Mouse (Mus musculus) megakaryocyte, embryonic 14.5 days (primary cell): ENCODE data around the gene Pamr1. TPM values are rescaled to one million over a fixed set of nuclear protein-coding genes. Genes with fewer than 3 reads are reported as not detected.

ENCODE experiments used
- H3K27me3 ChIP-seq: replicated peaks from 2 replicates; pipeline ENCODE3; 2012; ENCODE audit warnings: inconsistent platforms
- H3K36me3 ChIP-seq: replicated peaks from 2 replicates; pipeline ENCODE3; 2012; ENCODE audit warnings: low read length, inconsistent platforms, mixed read lengths
- H3K4me1 ChIP-seq: 2 replicates; pipeline ENCODE4 v1.6.1; 2012; ENCODE audit warnings: inconsistent platforms
- H3K4me3 ChIP-seq: replicated peaks from 2 replicates; pipeline ENCODE3; 2012; ENCODE audit warnings: moderate library complexity, mild to moderate bottlenecking, inconsistent platforms
- H3K9me3 ChIP-seq: 2 replicates; pipeline ENCODE4 v1.6.1; 2012; ENCODE audit warnings: inconsistent platforms
- FLI1 ChIP-seq: IDR thresholded peaks from 2 replicates; pipeline ENCODE4 v1.6.1; 2012; ENCODE audit warnings: low read length, inconsistent platforms, mixed read lengths
- GATA1 ChIP-seq: IDR thresholded peaks from 3 replicates; pipeline ENCODE4 v1.6.1; 2012; ENCODE audit warnings: mixed read lengths, low read length, inconsistent platforms, borderline replicate concordance
- polyA plus RNA-seq: library from polyadenylated mRNA; stranded (reverse); fragments of >175 nt; gene quantifications from 2 replicates; pipeline ENCODE4 v1.2.3, GENCODE M21; 2012; ENCODE audit warnings: low replicate concordance; ENCODE audit not compliant: insufficient read depth

The Pamr1 gene
- polyA plus RNA-seq, 1 experiment, result not detected

- H3K4me3 ChIP-seq, result no peak overlapping the region
- no peaks in the 10 kb centered on the region for H3K4me1 ChIP-seq
- H3K36me3 ChIP-seq, result no peaks in the 10 kb centered on the region
- H3K27me3 ChIP-seq, result peaks cover 23% of the 10 kb centered on the region
- TF ChIP-seq GATA1 (no peak), FLI1 (no peak)
- 0 out of 2 replicates have a peak, but pooled peaks cover 2% of the 10 kb centered on the region for H3K9me3 ChIP-seq
These were observed 84.2 kb downstream of the Pamr1 start for GRCm38 (mm10) chr2:102634010-102634409.

- TF ChIP-seq FLI1, result no peak
- peaks cover 24% of the 10 kb centered on the region for H3K27me3 ChIP-seq
- no peaks in the 10 kb centered on the region for H3K9me3 ChIP-seq
- H3K4me1 ChIP-seq, result no peaks in the 10 kb centered on the region
- H3K4me3 ChIP-seq, result no peak overlapping the region
- H3K36me3 ChIP-seq, result no peaks in the 10 kb centered on the region
These were observed 85.8 kb downstream of the Pamr1 start for GRCm38 (mm10) chr2:102635523-102636060.

- Histone ChIP-seq H3K4me3 (no peak overlapping the region), H3K4me1 (no peaks in the 10 kb centered on the region), H3K36me3 (no peaks in the 10 kb centered on the region), H3K27me3 (peaks cover 25% of the 10 kb centered on the region), H3K9me3 (no peaks in the 10 kb centered on the region)
- no peak for TF ChIP-seq GATA1
- TF ChIP-seq FLI1, result no peak
These were observed 86.3 kb downstream of the Pamr1 start for GRCm38 (mm10) chr2:102636116-102636600.

GRCm38 (mm10) chr2:102638140-102638539 is 88.3 kb downstream of the Pamr1 start:
- Histone ChIP-seq H3K27me3 (peaks cover 31% of the 10 kb centered on the region), H3K9me3 (peaks cover 6% of the 10 kb centered on the region; the same call in 1 of the 2 replicates), H3K4me1 (peaks cover 4% of the 10 kb centered on the region; the same call in 1 of the 2 replicates), H3K36me3 (no peaks in the 10 kb centered on the region), H3K4me3 (no peak overlapping the region)
- TF ChIP-seq FLI1 (no peak), GATA1 (no peak)

- no peak for TF ChIP-seq GATA1
- no peak for TF ChIP-seq FLI1
- Histone ChIP-seq H3K4me1 (peaks cover 4% of the 10 kb centered on the region; the same call in 1 of the 2 replicates), H3K9me3 (peaks cover 6% of the 10 kb centered on the region; the same call in 1 of the 2 replicates), H3K36me3 (no peaks in the 10 kb centered on the region), H3K4me3 (no peak overlapping the region), H3K27me3 (peaks cover 31% of the 10 kb centered on the region)
These were observed 88.9 kb downstream of the Pamr1 start for GRCm38 (mm10) chr2:102638690-102639089.

GRCm38 (mm10) chr2:102648845-102649500 is 99.2 kb downstream of the Pamr1 start:
- H3K36me3 ChIP-seq, result no peaks in the 10 kb centered on the region
- no peak overlapping the region for H3K4me3 ChIP-seq
- no peaks in the 10 kb centered on the region for H3K9me3 ChIP-seq
- TF ChIP-seq GATA1, result no peak
- no peak for TF ChIP-seq FLI1
- peaks cover 17% of the 10 kb centered on the region for H3K27me3 ChIP-seq
- H3K4me1 ChIP-seq, result no peaks in the 10 kb centered on the region

- Histone ChIP-seq H3K9me3 (no peaks in the 10 kb centered on the region), H3K27me3 (peaks cover 18% of the 10 kb centered on the region), H3K4me3 (no peak overlapping the region), H3K36me3 (no peaks in the 10 kb centered on the region), H3K4me1 (no peaks in the 10 kb centered on the region)
- TF ChIP-seq FLI1 (no peak), GATA1 (no peak)
These were observed 100.5 kb downstream of the Pamr1 start for GRCm38 (mm10) chr2:102650322-102650721.

GRCm38 (mm10) chr2:102655966-102656725 is 106.3 kb downstream of the Pamr1 start:
- Histone ChIP-seq H3K4me1 (peaks cover 16% of the 10 kb centered on the region), H3K27me3 (peaks cover 56% of the 10 kb centered on the region), H3K4me3 (no peak overlapping the region), H3K9me3 (no peaks in the 10 kb centered on the region), H3K36me3 (no peaks in the 10 kb centered on the region)
- no peak for TF ChIP-seq FLI1
- no peak for TF ChIP-seq GATA1

- Histone ChIP-seq H3K27me3 (peaks cover 62% of the 10 kb centered on the region), H3K9me3 (no peaks in the 10 kb centered on the region), H3K36me3 (no peaks in the 10 kb centered on the region), H3K4me3 (no peak overlapping the region), H3K4me1 (peaks cover 16% of the 10 kb centered on the region)
- TF ChIP-seq FLI1, result no peak
- TF ChIP-seq GATA1, result no peak
These were observed 107.9 kb downstream of the Pamr1 start for GRCm38 (mm10) chr2:102657726-102658125.
